In genomic region chr4:117886644-117887043, GRCm38 (mm10) we compare ENCODE assay signal across 8 mouse cellular contexts. TPM values are rescaled to one million over a fixed set of nuclear protein-coding genes. Genes with fewer than 3 reads are reported as not detected.
DNase-seq lines count a peak whose midpoint lies in the region; ATAC-seq and TF ChIP-seq lines count a peak whose summit lies in the region.

No protein-coding gene starts in this region.

- peaks cover 28% of the 10 kb centered on the region for H3K27me3 ChIP-seq in erythroblast, embryonic 14.5 days (ENCODE audit: control insufficient read depth)
- no peaks in the 10 kb centered on the region for H3K27me3 ChIP-seq in stomach, embryonic 15.5 days (replicated peaks)

- H3K36me3 ChIP-seq in erythroblast, embryonic 14.5 days (ENCODE audit: control insufficient read depth), result peaks cover 52% of the 10 kb centered on the region
- peaks cover 29% of the 10 kb centered on the region; the same call in 1 of the 2 replicates for H3K36me3 ChIP-seq in stomach, embryonic 15.5 days

- ATAC-seq in stomach, embryonic 15.5 days (ENCODE audit: insufficient read depth, low FRiP score, low read depth), result no peak

- peak overlapping the region; percentile 89 for H3K4me3 ChIP-seq in left cerebral cortex, adult 2 months
- H3K4me3 ChIP-seq in erythroblast, embryonic 14.5 days (replicated peaks), result peak overlapping the region; percentile 92
- peak overlapping the region; percentile 96 for H3K4me3 ChIP-seq in stomach, embryonic 15.5 days (replicated peaks)

- TF ChIP-seq CTCF in left cerebral cortex, adult 2 months (IDR thresholded peaks at IDR 0.05), result no peak

- peaks cover 71% of the 10 kb centered on the region for H3K4me1 ChIP-seq in erythroblast, embryonic 14.5 days (ENCODE audit: control insufficient read depth)
- H3K4me1 ChIP-seq in stomach, embryonic 15.5 days, result peaks cover 41% of the 10 kb centered on the region

- DNase-seq in left cerebral cortex, adult 2 months (ENCODE audit: extremely low spot score in 1 of 2, low spot score in 2 of 2), result no peak
- DNase-seq in left cerebral cortex, adult 8-10 months (ENCODE audit: low spot score in 2 of 2), result no peak
- peak; percentile 42 for DNase-seq in kidney, adult 9 months
- DNase-seq in lung, postnatal 14 days, result peak; percentile 30
- no peak for DNase-seq in right cerebral cortex, adult 2 months (ENCODE audit: low spot score in 2 of 2)
- no peak for DNase-seq in adrenal gland, postnatal 10 days

- H3K27ac ChIP-seq in left cerebral cortex, adult 2 months, result peak overlapping the region; percentile 97
- peak overlapping the region; percentile 66 for H3K27ac ChIP-seq in stomach, embryonic 15.5 days

- intact Hi-C loops in left cerebral cortex, adult 2 months (cut with DNase I), result loop anchor here (2.0 kb wide), 1 partner anchor 28 kb away; the partner anchor contains the start of gene Ipo13

- WGBS in stomach, embryonic 15.5 days, result 2% methylated on average over 24 of the region's 24 CpGs

- H3K9ac ChIP-seq in stomach, embryonic 15.5 days, result peak overlapping the region; percentile 76

- peak overlapping the region; percentile 93 for H3K4me2 ChIP-seq in stomach, embryonic 15.5 days

- no peaks in the 10 kb centered on the region for H3K9me3 ChIP-seq in erythroblast, embryonic 14.5 days (ENCODE audit: control insufficient read depth, low read length)
- H3K9me3 ChIP-seq in stomach, embryonic 15.5 days, result no peaks in the 10 kb centered on the region

RNA-seq across cellular contexts. Expression of gene Atp6v0b, which starts 0.5 kb away (rescaled TPM):
- total RNA-seq in left cerebral cortex, adult 2 months (2021), result 100 to 1,000 TPM; 430 to 462 TPM
- total RNA-seq in left cerebral cortex, adult 8-10 months (2022), result 100 to 1,000 TPM; 386 to 441 (median 416) TPM
- 37.5 and 76.2 TPM in 2 replicates for polyA plus RNA-seq in erythroblast, embryonic 14.5 days (2012)
- 214 and 232 TPM in 2 replicates for polyA plus RNA-seq in stomach, embryonic 15.5 days (2015; fragmentation: Nextera tagmentation; extraction: Ambion mirVana)
- 100 to 1,000 TPM; 145 to 149 TPM for total RNA-seq in adrenal gland, postnatal 10 days (2021)

RNA-seq across cellular contexts. Expression of gene B4galt2, which starts 3.4 kb away (rescaled TPM):
- 10 to 100 TPM; 86.7 to 90.6 TPM for total RNA-seq in left cerebral cortex, adult 2 months (2021)
- total RNA-seq in left cerebral cortex, adult 8-10 months (2022), result 10 to 100 TPM; 73.0 to 85.0 (median 79.7) TPM
- polyA plus RNA-seq in erythroblast, embryonic 14.5 days (2012), result 0.23 and 0.25 TPM in 2 replicates
- polyA plus RNA-seq in stomach, embryonic 15.5 days (2015; fragmentation: Nextera tagmentation; extraction: Ambion mirVana), result 16.6 and 17.9 TPM in 2 replicates
- total RNA-seq in adrenal gland, postnatal 10 days (2021), result 10 to 100 TPM; 14.2 to 17.7 TPM

RNA-seq across cellular contexts. Expression of gene Dph2, which starts 5.2 kb away (rescaled TPM):
- total RNA-seq in left cerebral cortex, adult 2 months (2021), result 10 to 100 TPM in 1 of 2 experiments, 1 to 10 TPM in 1; 9.1 to 11.4 TPM
- 10 to 100 TPM in 2 of 4 experiments, 1 to 10 TPM in 2; 9.5 to 12.0 (median 10.7) TPM for total RNA-seq in left cerebral cortex, adult 8-10 months (2022)
- polyA plus RNA-seq in erythroblast, embryonic 14.5 days (2012), result 0.31 and 0.65 TPM in 2 replicates
- polyA plus RNA-seq in stomach, embryonic 15.5 days (2015; fragmentation: Nextera tagmentation; extraction: Ambion mirVana), result 16.6 and 16.7 TPM in 2 replicates
- total RNA-seq in adrenal gland, postnatal 10 days (2021), result 1 to 10 TPM; 5.6 to 7.0 TPM

RNA-seq across cellular contexts. Expression of gene Ccdc24, which starts 14.3 kb away (rescaled TPM):
- 1 to 10 TPM in 1 of 2 experiments, under 1 TPM in 1; 0.94 to 1.4 TPM for total RNA-seq in left cerebral cortex, adult 2 months (2021)
- under 1 TPM; 0.33 to 0.94 (median 0.67) TPM for total RNA-seq in left cerebral cortex, adult 8-10 months (2022)
- 0.06 and 0.07 TPM in 2 replicates for polyA plus RNA-seq in erythroblast, embryonic 14.5 days (2012)
- 0.94 and 2.3 TPM in 2 replicates for polyA plus RNA-seq in stomach, embryonic 15.5 days (2015; fragmentation: Nextera tagmentation; extraction: Ambion mirVana)
- total RNA-seq in adrenal gland, postnatal 10 days (2021), result under 1 TPM; 0.64 to 0.78 TPM

RNA-seq across cellular contexts. Expression of gene Ipo13, which starts 28.2 kb away (rescaled TPM):
- total RNA-seq in left cerebral cortex, adult 2 months (2021), result 100 to 1,000 TPM; 115 to 123 TPM
- total RNA-seq in left cerebral cortex, adult 8-10 months (2022), result 100 to 1,000 TPM; 122 to 133 (median 124) TPM
- polyA plus RNA-seq in erythroblast, embryonic 14.5 days (2012), result 3.5 and 3.8 TPM in 2 replicates
- 37.5 and 42.9 TPM in 2 replicates for polyA plus RNA-seq in stomach, embryonic 15.5 days (2015; fragmentation: Nextera tagmentation; extraction: Ambion mirVana)
- 10 to 100 TPM; 39.0 to 55.1 TPM for total RNA-seq in adrenal gland, postnatal 10 days (2021)

Comparison
In these comparisons a context has a peak if more than half of its experiments do, and no peak if none do; other contexts are left out.
1. DNase-seq: peak in kidney, adult 9 months (single experiment) and lung, postnatal 14 days (single experiment); none in left cerebral cortex, adult 2 months (0 of 2), left cerebral cortex, adult 8-10 months (0 of 2), right cerebral cortex, adult 2 months (0 of 2) and adrenal gland, postnatal 10 days (single experiment).
2. Peak in every context shown above with its lines, with median percentiles within 50 percentile points of each other: H3K4me3 ChIP-seq.